Mouse (Mus musculus) small intestine, adult 2 months (tissue): ENCODE data around the gene Tnfrsf18.

ENCODE experiments used
- CTCF ChIP-seq: fragments of 200-500 bp; IDR thresholded peaks from 2 replicates; pipeline ENCODE4 v1.5.1; 2012; ENCODE audit warnings: low read depth, mild to moderate bottlenecking, control low read depth, inconsistent platforms, low read length, moderate library complexity, mixed read lengths; ENCODE audit not compliant: insufficient replicate concordance, insufficient read length; ENCODE audit errors: extremely low read depth
- POLR2A ChIP-seq: fragments of 200-500 bp; IDR thresholded peaks from 2 replicates; pipeline ENCODE4 v1.6.1; 2012; ENCODE audit warnings: low read depth, mild to moderate bottlenecking, control low read depth, inconsistent platforms, low read length, moderate library complexity

- TF ChIP-seq CTCF (0 out of 2 replicates have a peak, but pooled peaks have one; percentile 10), POLR2A (no peak)
Observed at GRCm38 (mm10) chr4:156067256-156067949, 41.4 kb downstream of the Tnfrsf18 start.
